Mouse (Mus musculus) ES-E14 (cell line): Measurements from ENCODE around the gene Zbtb7a. TPM values are rescaled to one million over a fixed set of nuclear protein-coding genes. Genes with fewer than 3 reads are reported as not detected.
A peak's percentile ranks its signal among the peaks of the same experiment; 100 is the strongest.

Source experiments
- DNase-seq: peaks from one replicate; pipeline ENCODE4 v3.0.0-alpha.2; 2013; ENCODE audit warnings: low read depth, low spot score
- H3K27ac ChIP-seq: 2 replicates; pipeline ENCODE4 v1.5.1; 2012; ENCODE audit warnings: low read depth, mild to moderate bottlenecking, low read length, moderate library complexity, mixed read lengths; ENCODE audit not compliant: poor library complexity, insufficient read depth, severe bottlenecking
- H3K36me3 ChIP-seq: 2 replicates; pipeline ENCODE4 v1.6.1; 2012; ENCODE audit warnings: mild to moderate bottlenecking, low read length, moderate library complexity, mixed read lengths; ENCODE audit not compliant: control insufficient read depth, poor library complexity, insufficient read depth, severe bottlenecking
- H3K4me1 ChIP-seq, 2 experiments: fragments of 150-350 bp in 1 of 2; sonication (generic) in 1 of 2; 2 replicates each; pipeline ENCODE4 v1.6.1; 2012; ENCODE audit warnings: low read length in 2 of 2, mild to moderate bottlenecking in 1 of 2, mixed read lengths in 1 of 2; ENCODE audit not compliant: control insufficient read depth in 2 of 2, insufficient read depth in 2 of 2, poor library complexity in 1 of 2
- H3K4me3 ChIP-seq, 2 experiments: fragments of 150-350 bp in 1 of 2; sonication (generic) in 1 of 2; 2 replicates each; pipeline ENCODE4 v1.5.1; 2012; ENCODE audit warnings: low read length in 2 of 2, low read depth in 1 of 2, mild to moderate bottlenecking in 1 of 2, mixed read lengths in 1 of 2; ENCODE audit not compliant: insufficient read depth in 1 of 2, poor library complexity in 1 of 2, severe bottlenecking in 1 of 2
- H3K9ac ChIP-seq: 2 replicates; pipeline ENCODE4 v1.6.1; 2012; ENCODE audit warnings: low read depth, mild to moderate bottlenecking, low read length, mixed read lengths; ENCODE audit not compliant: poor library complexity, insufficient read depth, severe bottlenecking
- H3K9me3 ChIP-seq: fragments of 150-350 bp; sonication (generic); 2 replicates; pipeline ENCODE4 v1.6.1; 2012; ENCODE audit warnings: low read depth, mild to moderate bottlenecking, low read length; ENCODE audit not compliant: control insufficient read depth, insufficient read depth
- CHD2 ChIP-seq: IDR thresholded peaks from 2 replicates; pipeline ENCODE4 v1.6.1; 2014; ENCODE audit warnings: mild to moderate bottlenecking, low read depth, low read length, inconsistent platforms
- HCFC1 ChIP-seq: IDR thresholded peaks from 2 replicates; pipeline ENCODE4 v1.6.1; 2012; ENCODE audit warnings: low read length, inconsistent platforms, borderline replicate concordance; ENCODE audit not compliant: insufficient read depth
- MAFK ChIP-seq: IDR thresholded peaks from 2 replicates; pipeline ENCODE4 v1.6.1; 2014; ENCODE audit warnings: mild to moderate bottlenecking, low read depth, low read length, inconsistent platforms; ENCODE audit not compliant: insufficient read depth
- ZC3H11A ChIP-seq: IDR thresholded peaks from 2 replicates; pipeline ENCODE4 v1.6.1; 2012; ENCODE audit warnings: low read depth, mild to moderate bottlenecking, inconsistent platforms, low read length, borderline replicate concordance
- ZNF384 ChIP-seq: IDR thresholded peaks from 2 replicates; pipeline ENCODE4 v1.6.1; 2012; ENCODE audit warnings: low read depth, low read length, inconsistent platforms
- in situ Hi-C, 2 experiments: fragments of 600-800 bp; cut with MboI; formaldehyde crosslinking; loops; one replicate each; pipeline ENCODE4 v1.15.1; 2025; ENCODE audit warnings: low sequenced_read_pairs in 2 of 2, inconsistent platforms in 1 of 2; ENCODE audit not compliant: unreplicated experiment in 2 of 2
- total RNA-seq: library from RNA; depleted of rRNA; stranded (reverse); fragments of 300-350 nt; gene quantifications from 2 replicates; pipeline ENCODE4 v1.2.3, GENCODE M21; 2012; rRNA removed

The Zbtb7a gene
- total RNA-seq, 1 experiment = 15.7 TPM

DNA sequence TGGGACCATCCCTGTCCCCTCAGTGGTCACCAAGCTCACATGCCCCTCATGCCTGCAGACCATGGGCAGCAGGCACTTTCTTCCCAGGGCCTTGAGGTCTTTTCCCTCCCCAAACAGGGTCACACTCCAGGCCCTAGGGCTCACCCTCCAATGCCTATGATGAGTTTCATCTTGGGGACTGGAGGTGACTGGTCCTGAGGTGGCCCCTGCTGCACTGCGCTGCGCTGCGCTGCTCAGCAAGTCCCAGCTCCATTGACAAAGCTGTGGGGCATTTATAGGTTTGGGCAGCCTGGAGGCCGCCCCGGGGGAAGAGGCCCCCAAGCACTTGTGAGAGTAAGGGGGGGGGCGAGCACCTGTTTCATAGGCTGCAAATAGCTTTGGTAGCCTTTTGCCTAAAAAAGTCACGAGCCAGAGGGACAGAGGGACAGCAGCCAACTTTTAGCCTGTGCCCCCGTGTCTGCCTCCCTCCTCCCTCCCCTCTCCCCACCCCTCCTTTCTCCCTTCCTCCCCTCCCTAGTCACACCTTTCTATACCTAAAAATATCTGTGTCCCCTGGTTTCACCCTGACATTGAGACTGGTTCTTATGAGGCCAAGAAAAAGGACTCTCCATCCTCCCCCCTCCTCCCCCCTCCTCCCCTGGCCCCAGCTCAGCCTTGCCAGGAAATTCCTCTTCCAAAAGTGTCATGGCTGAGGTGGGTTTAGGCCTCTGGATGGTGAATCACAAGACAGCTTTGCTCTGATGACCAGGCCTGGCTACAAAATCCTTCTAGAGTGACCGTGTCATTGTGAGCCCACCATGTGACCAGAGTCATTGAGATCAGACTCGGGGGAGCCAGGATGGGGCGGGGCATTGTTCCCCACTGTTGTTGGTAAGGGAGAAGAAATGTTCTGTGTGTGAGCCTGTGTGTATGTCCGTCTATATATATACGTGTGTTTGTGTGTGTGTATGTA, 67.1 kb downstream of the Zbtb7a start, which contains the start of gene Nmrk2:
TSS of gene Nmrk2 (minus strand) at position 245 of the 952 bp plus-strand sequence.
- Histone ChIP-seq H3K9ac (no peak within 1 kb of the TSS), H3K27ac (peak within 1 kb of the TSS; percentile 0; the same call in 1 of the 2 replicates), H3K9me3 (no peaks in the 10 kb centered on the region), H3K4me1 (no peaks in the 10 kb centered on the region), H3K36me3 (no peaks in the 10 kb centered on the region), H3K4me3 (no peak within 1 kb of the TSS)
- in situ Hi-C loops = no loop called here
- no peak for DNase-seq
- TF ChIP-seq HCFC1 (no peak), ZNF384 (no peak), ZC3H11A (no peak), CHD2 (no peak), MAFK (no peak)

Other genes with a start within 250 kb of the Zbtb7a start
- gene Timm13, start 234.3 kb upstream of the Zbtb7a start, total RNA-seq = 219 and 244 TPM in 2 replicates
- 66.5 and 88.2 TPM in 2 replicates for gene Lmnb2, start 217.0 kb upstream of the Zbtb7a start, total RNA-seq
- gene Gadd45b, start 205.1 kb upstream of the Zbtb7a start, total RNA-seq = 26.4 and 36.0 TPM in 2 replicates
- gene Gng7, start 120.3 kb upstream of the Zbtb7a start, total RNA-seq = 0.79 and 0.94 TPM in 2 replicates
- gene Diras1, start 109.6 kb upstream of the Zbtb7a start, total RNA-seq = 1.1 and 1.3 TPM in 2 replicates
- gene Slc39a3, start 97.8 kb upstream of the Zbtb7a start, total RNA-seq = 12.6 and 13.1 TPM in 2 replicates
- gene Sgta, start 75.0 kb upstream of the Zbtb7a start, total RNA-seq = 113 and 116 TPM in 2 replicates
- 155 and 174 TPM in 2 replicates for gene Thop1, start 65.2 kb upstream of the Zbtb7a start, total RNA-seq
- 0.94 and 2.2 TPM in 2 replicates for gene Creb3l3, start 36.3 kb upstream of the Zbtb7a start, total RNA-seq
- 115 and 121 TPM in 2 replicates for gene Map2k2, start 29.3 kb upstream of the Zbtb7a start, total RNA-seq
- gene Pias4, start 32.7 kb downstream of the Zbtb7a start, total RNA-seq = 37.8 and 50.7 TPM in 2 replicates
- gene Eef2, start 41.4 kb downstream of the Zbtb7a start, total RNA-seq = 2,093 and 2,486 TPM in 2 replicates
- 65.1 and 66.4 TPM in 2 replicates for gene Dapk3, start 47.8 kb downstream of the Zbtb7a start, total RNA-seq
- 0.54 and 0.79 TPM in 2 replicates for gene 4930442H23Rik, start 48.6 kb downstream of the Zbtb7a start, total RNA-seq
- gene Nmrk2, start 66.8 kb downstream of the Zbtb7a start, total RNA-seq = not detected in 2 replicates
- 4.1 and 5.5 TPM in 2 replicates for gene Atcay, start 95.6 kb downstream of the Zbtb7a start, total RNA-seq
- 0.67 and 4.7 TPM in 2 replicates for gene Zfr2, start 97.9 kb downstream of the Zbtb7a start, total RNA-seq
- gene Matk, start 117.7 kb downstream of the Zbtb7a start, total RNA-seq = 0.85 and 5.0 TPM in 2 replicates
- 114 and 138 TPM in 2 replicates for gene Mrpl54, start 131.7 kb downstream of the Zbtb7a start, total RNA-seq
- gene Apba3, start 131.7 kb downstream of the Zbtb7a start, total RNA-seq = 72.3 and 90.2 TPM in 2 replicates
- gene Tjp3, start 156.4 kb downstream of the Zbtb7a start, total RNA-seq = 5.2 and 15.2 TPM in 2 replicates
- 27.3 and 34.6 TPM in 2 replicates for gene Pip5k1c, start 157.7 kb downstream of the Zbtb7a start, total RNA-seq
- 53.1 and 54.9 TPM in 2 replicates for gene Cactin, start 185.9 kb downstream of the Zbtb7a start, total RNA-seq
- 2.3 and 4.5 TPM in 2 replicates for gene Tbxa2r, start 193.5 kb downstream of the Zbtb7a start, total RNA-seq
- gene Gipc3, start 208.0 kb downstream of the Zbtb7a start, total RNA-seq = 0.09 and 0.16 TPM in 2 replicates
- gene Hmg20b, start 215.3 kb downstream of the Zbtb7a start, total RNA-seq = 43.5 and 55.9 TPM in 2 replicates
- 28.7 and 46.1 TPM in 2 replicates for gene Mfsd12, start 222.3 kb downstream of the Zbtb7a start, total RNA-seq
- 9.4 and 19.1 TPM in 2 replicates for gene 4930404N11Rik, start 230.6 kb downstream of the Zbtb7a start, total RNA-seq
- gene Fzr1, start 243.3 kb downstream of the Zbtb7a start, total RNA-seq = 63.0 and 94.5 TPM in 2 replicates
- 168 and 183 TPM in 2 replicates for gene Dohh, start 249.2 kb downstream of the Zbtb7a start, total RNA-seq
- 1.1 and 1.8 TPM in 2 replicates for gene Gm48551, start 249.2 kb downstream of the Zbtb7a start, total RNA-seq